Mouse (Mus musculus): ENCODE results near the gene Sv2a. TPM values are rescaled to one million over a fixed set of nuclear protein-coding genes. Genes with fewer than 3 reads are reported as not detected.
A peak's percentile ranks its signal among the peaks of the same experiment; 100 is the strongest.

Sv2a gene
- total RNA-seq, 2 experiments from 2014 or later: not detected

- ATAC-seq (replicated peaks; ENCODE audit: low FRiP score, poor library complexity, severe bottlenecking): peak; percentile 68
These were observed 58.2 kb downstream of the Sv2a start, which contains the start of gene Hist2h3c2 for GRCm38 (mm10) chr3:96238954-96239793. TSS of gene Hist2h3c2 (minus strand) at chr3:96239127.

- ATAC-seq (replicated peaks; ENCODE audit: low FRiP score, poor library complexity, severe bottlenecking): peak; percentile 53
These were observed 59.2 kb downstream of the Sv2a start, which contains the start of gene Hist2h2aa2 for GRCm38 (mm10) chr3:96239949-96240798. TSS of gene Hist2h2aa2 (minus strand) at chr3:96240276.

GRCm38 (mm10) chr3:96240799-96241197 lies 59.8 kb downstream of the Sv2a start:
- ATAC-seq (replicated peaks; ENCODE audit: low FRiP score, poor library complexity, severe bottlenecking): no peak

- no peak for ATAC-seq (replicated peaks; ENCODE audit: low FRiP score, poor library complexity, severe bottlenecking)
These were observed 63.1 kb downstream of the Sv2a start for GRCm38 (mm10) chr3:96243921-96244572.

Other genes with a start within 250 kb of the Sv2a start
- 12.6 and 13.4 TPM in 2 replicates for gene Plekho1, start 185.2 kb upstream of the Sv2a start, total RNA-seq (2015; ENCODE audit: low replicate concordance)
- 8.6 and 18.6 TPM in 2 replicates for gene Plekho1, start 185.2 kb upstream of the Sv2a start, total RNA-seq (2017; ENCODE audit: low replicate concordance)
- 9.0 and 32.3 TPM in 2 replicates for gene Vps45, start 122.7 kb upstream of the Sv2a start, total RNA-seq (2015; ENCODE audit: low replicate concordance)
- gene Vps45, start 122.7 kb upstream of the Sv2a start, total RNA-seq (2017; ENCODE audit: low replicate concordance): 8.2 and 34.4 TPM in 2 replicates
- gene Otud7b, start 76.6 kb upstream of the Sv2a start, total RNA-seq (2015; ENCODE audit: low replicate concordance): 4.6 and 9.4 TPM in 2 replicates
- gene Otud7b, start 76.6 kb upstream of the Sv2a start, total RNA-seq (2017; ENCODE audit: low replicate concordance): 28.5 and 37.6 TPM in 2 replicates
- not detected in 2 replicates for gene Mtmr11, start 19.1 kb upstream of the Sv2a start, total RNA-seq (2015; ENCODE audit: low replicate concordance)
- not detected in 2 replicates for gene Mtmr11, start 19.1 kb upstream of the Sv2a start, total RNA-seq (2017; ENCODE audit: low replicate concordance)
- 19.8 and 38.1 TPM in 2 replicates for gene Sf3b4, start 8.8 kb upstream of the Sv2a start, total RNA-seq (2015; ENCODE audit: low replicate concordance)
- 6.2 and 9.5 TPM in 2 replicates for gene Sf3b4, start 8.8 kb upstream of the Sv2a start, total RNA-seq (2017; ENCODE audit: low replicate concordance)
- 10.8 and 11.3 TPM in 2 replicates for gene Bola1, start 38.6 kb downstream of the Sv2a start, total RNA-seq (2015; ENCODE audit: low replicate concordance)
- 4.9 and 15.5 TPM in 2 replicates for gene Bola1, start 38.6 kb downstream of the Sv2a start, total RNA-seq (2017; ENCODE audit: low replicate concordance)
- 6.8 and 8.4 TPM in 2 replicates for gene Hist2h2ab, start 38.7 kb downstream of the Sv2a start, total RNA-seq (2015; ENCODE audit: low replicate concordance)
- gene Hist2h2ab, start 38.7 kb downstream of the Sv2a start, total RNA-seq (2017; ENCODE audit: low replicate concordance): 256 and 561 TPM in 2 replicates
- gene Hist2h2ac, start 39.7 kb downstream of the Sv2a start, total RNA-seq (2015; ENCODE audit: low replicate concordance): 180 and 195 TPM in 2 replicates
- gene Hist2h2ac, start 39.7 kb downstream of the Sv2a start, total RNA-seq (2017; ENCODE audit: low replicate concordance): 7,308 and 8,144 TPM in 2 replicates
- gene Hist2h2be, start 40.0 kb downstream of the Sv2a start, total RNA-seq (2015; ENCODE audit: low replicate concordance): 46.5 and 50.7 TPM in 2 replicates
- 35.9 and 44.5 TPM in 2 replicates for gene Hist2h2be, start 40.0 kb downstream of the Sv2a start, total RNA-seq (2017; ENCODE audit: low replicate concordance)
- 1,103 and 1,242 TPM in 2 replicates for gene Hist2h3c2, start 58.0 kb downstream of the Sv2a start, total RNA-seq (2015; ENCODE audit: low replicate concordance)
- 928 and 1,001 TPM in 2 replicates for gene Hist2h3c2, start 58.0 kb downstream of the Sv2a start, total RNA-seq (2017; ENCODE audit: low replicate concordance)
- gene Hist2h2aa2, start 59.1 kb downstream of the Sv2a start, total RNA-seq (2015; ENCODE audit: low replicate concordance): 454 and 530 TPM in 2 replicates
- 15,181 TPM in 1 of 2 replicates, not detected in the other for gene Hist2h2aa2, start 59.1 kb downstream of the Sv2a start, total RNA-seq (2017; ENCODE audit: low replicate concordance)
- not detected in 2 replicates for gene Hist2h2aa1, start 64.3 kb downstream of the Sv2a start, total RNA-seq (2015; ENCODE audit: low replicate concordance)
- 13,356 and 26,437 TPM in 2 replicates for gene Hist2h2aa1, start 64.3 kb downstream of the Sv2a start, total RNA-seq (2017; ENCODE audit: low replicate concordance)
- 79.3 and 122 TPM in 2 replicates for gene Hist2h3c1, start 65.5 kb downstream of the Sv2a start, total RNA-seq (2015; ENCODE audit: low replicate concordance)
- gene Hist2h3c1, start 65.5 kb downstream of the Sv2a start, total RNA-seq (2017; ENCODE audit: low replicate concordance): 53.9 and 62.7 TPM in 2 replicates
- 928 and 1,194 TPM in 2 replicates for gene Hist2h4, start 82.2 kb downstream of the Sv2a start, total RNA-seq (2015; ENCODE audit: low replicate concordance)
- gene Hist2h4, start 82.2 kb downstream of the Sv2a start, total RNA-seq (2017; ENCODE audit: low replicate concordance): 316 and 543 TPM in 2 replicates
- 2,922 and 3,470 TPM in 2 replicates for gene Hist2h3b, start 87.5 kb downstream of the Sv2a start, total RNA-seq (2015; ENCODE audit: low replicate concordance)
- gene Hist2h3b, start 87.5 kb downstream of the Sv2a start, total RNA-seq (2017; ENCODE audit: low replicate concordance): 1,426 and 2,043 TPM in 2 replicates
- gene Hist2h2bb, start 88.6 kb downstream of the Sv2a start, total RNA-seq (2015; ENCODE audit: low replicate concordance): 4,676 and 5,120 TPM in 2 replicates
- gene Hist2h2bb, start 88.6 kb downstream of the Sv2a start, total RNA-seq (2017; ENCODE audit: low replicate concordance): 18,393 and 25,698 TPM in 2 replicates
- gene Fcgr1, start 112.8 kb downstream of the Sv2a start, total RNA-seq (2015; ENCODE audit: low replicate concordance): 3.8 and 5.0 TPM in 2 replicates
- 4.1 TPM in 1 of 2 replicates, not detected in the other for gene Fcgr1, start 112.8 kb downstream of the Sv2a start, total RNA-seq (2017; ENCODE audit: low replicate concordance)

Data from erythroid progenitor cell, adult 5-6 weeks (primary cell).